Mouse (Mus musculus): Measurements from ENCODE around the gene Pafah1b3.

- no peak for TF ChIP-seq CTCF (IDR thresholded peaks at IDR 0.05; ENCODE audit: control insufficient read depth, insufficient read depth, insufficient replicate concordance, low read depth, low read length)
- no peak for TF ChIP-seq POLR2A (IDR thresholded peaks at IDR 0.05; ENCODE audit: control insufficient read depth, low read depth, low read length)
Measured at GRCm38 (mm10) chr7:25306614-25306996, 8.8 kb upstream of the Pafah1b3 start.

All from testis, adult 2 months (tissue).